Mouse (Mus musculus): ENCODE measurements around the gene Camsap2.

GRCm38 (mm10) chr1:136328640-136329039 is 17.3 kb downstream of the Camsap2 start:
- no peak for TF ChIP-seq CTCF (IDR thresholded peaks at IDR 0.05; ENCODE audit: insufficient read depth, low read length)
- TF ChIP-seq POLR2A (IDR thresholded peaks at IDR 0.05; ENCODE audit: borderline replicate concordance, extremely low read depth, low read depth, low read length): no peak
